Mouse (Mus musculus): Measurements from ENCODE around the gene Rbl1.
"Not testable (repeated sequence)": the region's sequence is repeated elsewhere in the genome, so short reads cannot be mapped to it uniquely, and the experiment has no call there.

Gene Rbl1

DNA sequence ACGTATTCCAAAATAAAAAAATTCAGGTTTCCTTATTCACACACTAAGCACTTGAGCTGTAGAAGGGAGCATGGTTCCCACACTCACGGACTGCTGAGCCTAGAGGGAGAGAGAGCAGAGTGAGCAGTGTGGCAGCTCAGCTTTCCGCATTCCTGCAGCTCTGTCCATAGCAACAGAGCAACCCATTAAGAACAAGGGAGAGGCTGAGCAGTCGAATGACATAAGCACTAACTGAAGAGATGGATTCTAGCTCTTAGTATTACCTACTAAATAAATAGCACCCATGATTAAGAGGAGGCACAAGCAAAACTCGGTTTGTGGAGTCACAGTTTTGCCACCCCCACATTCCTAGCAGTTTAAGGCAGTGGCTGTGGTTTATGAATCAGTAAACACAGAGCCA, 34.2 kb downstream of the Rbl1 start:
- no peak for DNase-seq

DNA sequence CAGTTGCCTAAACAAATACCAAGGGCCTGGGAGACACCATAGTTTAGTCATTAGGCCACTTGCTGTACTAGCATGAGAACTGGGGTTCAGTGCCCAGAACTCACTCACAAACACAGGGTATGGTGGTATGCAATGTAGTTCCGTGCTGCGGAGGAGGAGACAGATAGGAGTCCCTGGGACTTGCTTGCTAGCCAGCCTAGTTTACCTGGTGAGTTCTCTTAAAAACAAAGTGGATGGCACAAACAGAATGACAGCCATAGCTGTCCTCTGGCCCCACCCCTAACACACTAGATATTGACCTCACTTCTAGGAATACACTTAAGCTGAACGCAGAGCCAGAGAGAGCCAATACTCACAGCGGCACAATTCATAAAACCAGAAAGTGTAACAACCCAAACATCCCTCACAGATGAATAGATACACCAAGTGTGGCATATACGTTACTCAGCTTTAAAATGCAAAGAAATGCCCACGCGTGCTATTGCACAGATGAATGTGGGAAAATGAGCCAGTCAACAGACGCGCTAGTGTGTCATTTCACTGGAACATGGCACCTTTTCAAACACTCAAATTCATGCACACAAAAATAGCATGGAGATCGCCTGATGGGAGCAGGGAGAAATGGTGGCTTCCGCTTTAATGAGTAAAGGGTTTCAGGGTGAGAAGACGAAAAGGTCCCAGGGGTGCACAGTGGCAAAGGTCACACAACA, 37.8 kb downstream of the Rbl1 start:
- no peak for DNase-seq

DNA sequence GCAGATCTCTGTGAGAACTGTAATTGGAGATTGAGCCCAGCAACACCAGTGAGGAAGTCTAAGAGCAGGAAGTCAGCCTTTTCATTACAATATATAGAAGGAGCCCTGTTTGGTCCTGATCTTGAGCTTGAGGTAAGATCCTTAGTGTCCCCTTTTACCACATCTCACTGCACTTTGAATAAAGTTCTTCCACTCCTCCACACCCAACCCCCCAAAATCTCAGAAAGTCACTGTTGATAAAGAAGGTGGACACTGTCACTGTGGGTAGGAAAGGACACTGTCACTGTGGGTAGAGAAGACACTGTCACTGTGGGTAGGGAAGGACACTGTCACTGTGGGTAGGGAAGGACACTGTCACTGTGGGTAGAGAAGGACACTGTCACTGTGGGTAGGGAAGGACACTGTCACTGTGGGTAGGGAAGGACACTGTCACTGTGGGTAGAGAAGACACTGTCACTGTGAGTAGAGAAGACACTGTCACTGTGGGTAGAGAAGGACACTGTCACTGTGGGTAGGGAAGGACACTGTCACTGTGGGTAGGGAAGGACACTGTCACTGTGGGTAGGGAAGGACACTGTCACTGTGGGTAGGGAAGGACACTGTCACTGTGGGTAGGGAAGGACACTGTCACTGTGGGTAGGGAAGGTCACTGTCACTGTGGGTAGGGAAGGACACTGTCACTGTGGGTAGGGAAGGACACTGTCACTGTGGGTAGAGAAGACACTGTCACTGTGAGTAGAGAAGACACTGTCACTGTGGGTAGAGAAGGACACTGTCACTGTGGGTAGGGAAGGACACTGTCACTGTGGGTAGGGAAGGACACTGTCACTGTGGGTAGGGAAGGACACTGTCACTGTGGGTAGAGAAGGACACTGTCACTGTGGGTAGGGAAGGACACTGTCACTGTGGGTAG, 38.8 kb downstream of the Rbl1 start:
- DNase-seq = not testable (repeated sequence)

DNA sequence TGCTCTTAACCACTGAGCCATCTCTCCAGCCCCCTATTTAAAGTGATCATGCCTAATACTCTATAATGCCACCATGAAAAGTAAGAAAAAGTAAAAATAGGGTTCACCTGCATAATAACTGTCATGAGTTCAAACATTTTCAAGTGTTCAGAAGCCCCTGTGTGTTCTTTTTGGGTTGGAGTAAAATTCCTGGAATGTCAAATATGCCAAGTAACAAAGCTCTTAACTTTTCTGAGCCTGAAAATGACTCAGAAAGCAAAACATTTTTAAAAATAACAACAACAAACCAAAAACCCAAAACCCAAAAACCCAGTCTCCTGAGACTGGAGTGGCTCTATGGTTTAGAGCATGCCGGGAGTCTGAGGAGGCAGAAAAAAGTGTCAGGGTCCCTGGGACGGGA, 40.2 kb downstream of the Rbl1 start:
- no peak for DNase-seq

DNA sequence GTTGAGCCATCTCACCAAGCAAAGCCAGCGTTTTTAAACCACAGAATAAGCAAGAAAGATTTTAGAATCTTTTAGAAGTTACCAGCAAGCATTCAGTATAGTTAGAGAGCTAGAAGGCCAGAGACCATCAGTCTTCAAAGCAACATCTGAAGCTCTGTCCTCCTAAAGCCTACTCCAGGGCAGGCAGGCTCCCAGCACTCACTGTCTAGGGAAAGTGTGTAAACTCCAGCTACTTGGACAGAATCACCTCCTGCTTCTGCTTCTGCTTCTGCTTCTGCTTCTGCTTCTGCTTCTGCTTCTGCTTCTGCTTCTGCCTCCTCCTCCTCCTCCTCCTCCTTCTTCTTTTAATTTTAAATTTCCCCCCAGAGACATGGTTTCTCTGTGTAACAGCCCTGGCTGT, 48.3 kb downstream of the Rbl1 start:
- no peak for DNase-seq

DNA sequence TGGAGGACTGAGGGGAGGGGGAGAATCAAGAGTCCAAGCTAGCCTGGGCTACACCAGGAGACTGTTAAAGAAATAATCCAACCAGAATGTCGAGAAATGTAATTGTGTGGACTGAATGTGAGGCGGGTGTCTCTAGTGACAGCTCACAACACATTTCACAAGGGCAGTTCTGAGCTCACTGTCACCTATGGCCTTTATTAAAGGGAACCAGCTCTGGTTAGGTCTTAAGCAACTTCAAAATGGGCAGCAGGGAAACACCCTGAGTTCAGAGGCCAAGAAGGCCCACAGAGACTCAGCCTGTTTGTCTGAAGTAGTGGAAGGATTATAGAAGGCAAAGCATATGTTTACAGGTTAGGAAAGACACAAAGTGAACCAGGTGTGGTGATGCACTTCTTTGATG, 51.1 kb downstream of the Rbl1 start:
- no peak for DNase-seq

DNA sequence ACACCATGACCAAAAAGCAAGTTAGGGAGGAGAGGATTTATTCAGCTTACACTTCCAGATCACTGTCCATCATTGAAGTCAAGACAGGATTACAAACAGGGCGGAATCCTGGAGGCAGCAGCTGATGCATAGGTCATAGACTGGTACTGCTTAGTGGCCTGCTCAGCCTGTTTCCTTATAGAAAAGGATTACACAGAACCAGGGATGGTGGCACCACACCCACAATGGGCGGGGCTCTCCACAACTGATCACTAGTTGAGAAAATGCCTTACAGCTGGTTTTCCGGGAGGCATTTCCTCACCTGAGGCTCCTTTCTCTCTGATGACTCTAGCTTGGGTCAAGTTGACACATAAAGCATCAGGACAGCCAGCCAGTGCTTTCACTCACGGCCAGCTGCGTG, 55.9 kb downstream of the Rbl1 start:
- DNase-seq = no peak

DNA sequence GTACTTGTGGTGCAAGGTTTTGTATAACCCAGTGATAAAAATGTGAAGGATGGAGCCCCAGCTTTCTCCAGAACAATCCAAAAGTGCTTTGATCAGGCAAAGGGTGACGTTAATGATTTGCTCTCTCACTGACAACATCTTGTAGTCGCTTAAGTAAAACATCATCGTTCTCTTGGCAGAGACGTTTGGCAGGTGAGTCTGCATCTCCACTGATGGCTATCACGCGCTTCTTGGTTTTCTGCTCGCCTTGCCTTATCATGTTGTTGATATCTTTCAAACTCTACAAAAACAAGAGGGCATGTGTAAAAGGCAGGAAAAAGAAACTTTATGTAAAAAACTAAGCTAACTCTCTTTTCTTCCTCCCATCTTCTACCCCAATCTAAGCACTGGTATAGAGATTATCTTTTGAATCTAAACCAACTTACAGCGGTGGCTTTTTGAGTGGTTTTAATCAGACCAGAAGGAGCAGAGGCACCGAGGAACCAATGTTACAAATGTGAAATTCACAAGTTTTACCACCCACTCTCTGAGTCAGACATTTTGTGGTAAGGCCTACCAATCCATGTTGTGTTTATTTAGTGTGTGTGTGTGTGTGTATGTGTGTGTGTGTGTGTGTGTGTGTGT, 56.8 kb downstream of the Rbl1 start:
- DNase-seq = no peak

DNA sequence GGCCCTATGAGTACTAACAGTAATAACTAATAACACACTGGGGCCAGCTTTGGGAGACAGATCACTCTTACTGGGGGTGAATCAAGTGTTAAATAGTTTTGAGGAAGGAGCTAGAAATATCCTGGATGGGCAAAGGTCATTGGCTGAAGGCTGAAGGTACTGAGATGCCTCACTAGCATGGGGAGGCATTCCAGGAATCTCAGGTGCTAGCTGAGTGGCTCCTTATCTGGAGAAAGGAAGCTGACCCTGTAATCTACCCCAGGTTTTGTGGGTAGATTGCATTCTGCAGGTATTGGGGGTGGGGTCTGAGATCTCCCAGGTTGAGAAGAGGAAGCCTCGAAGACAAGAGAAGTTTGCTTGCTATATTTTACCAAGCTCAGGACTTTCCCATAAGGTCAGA, 59.2 kb downstream of the Rbl1 start:
- DNase-seq = no peak

DNA sequence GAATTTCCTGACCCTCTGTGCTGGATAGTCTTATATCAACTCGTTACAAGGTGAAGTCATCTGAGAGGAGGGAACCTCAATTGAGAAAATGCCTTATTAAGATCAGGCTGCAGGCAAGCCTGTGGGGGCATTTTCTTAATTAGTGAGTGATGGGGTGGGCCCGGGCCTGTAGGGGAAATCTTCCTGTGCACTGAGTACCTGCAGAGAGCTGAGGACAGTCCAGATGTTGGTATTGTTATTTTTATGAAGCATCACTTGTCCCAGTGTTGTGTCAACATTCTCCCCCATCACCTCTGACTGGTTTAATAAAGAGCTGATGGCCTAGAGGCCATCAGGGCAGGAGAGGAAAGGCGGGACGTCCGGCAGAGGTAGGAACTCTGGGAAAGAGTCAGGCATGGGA, 60.2 kb downstream of the Rbl1 start:
- no peak for DNase-seq

DNA sequence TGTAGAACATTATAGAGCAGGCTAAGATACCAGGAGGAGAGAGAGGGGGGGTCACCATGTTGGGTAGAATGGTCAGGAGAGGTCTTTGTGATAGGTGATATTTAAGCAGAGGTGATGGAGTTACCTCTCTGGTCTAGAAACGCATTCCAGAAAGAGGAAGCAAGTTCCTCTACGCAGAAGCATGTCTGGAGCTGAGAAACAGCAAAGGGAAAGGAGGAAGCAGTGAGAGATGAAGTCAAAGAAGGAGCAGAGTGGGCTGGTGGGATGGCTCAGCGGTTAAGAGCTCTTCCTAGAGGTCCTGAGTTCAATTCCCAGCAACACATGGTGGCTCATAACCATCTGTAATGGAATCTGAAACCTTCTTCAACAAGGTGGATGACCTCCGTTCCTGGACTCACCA, 62.4 kb downstream of the Rbl1 start:
- no peak for DNase-seq

DNA sequence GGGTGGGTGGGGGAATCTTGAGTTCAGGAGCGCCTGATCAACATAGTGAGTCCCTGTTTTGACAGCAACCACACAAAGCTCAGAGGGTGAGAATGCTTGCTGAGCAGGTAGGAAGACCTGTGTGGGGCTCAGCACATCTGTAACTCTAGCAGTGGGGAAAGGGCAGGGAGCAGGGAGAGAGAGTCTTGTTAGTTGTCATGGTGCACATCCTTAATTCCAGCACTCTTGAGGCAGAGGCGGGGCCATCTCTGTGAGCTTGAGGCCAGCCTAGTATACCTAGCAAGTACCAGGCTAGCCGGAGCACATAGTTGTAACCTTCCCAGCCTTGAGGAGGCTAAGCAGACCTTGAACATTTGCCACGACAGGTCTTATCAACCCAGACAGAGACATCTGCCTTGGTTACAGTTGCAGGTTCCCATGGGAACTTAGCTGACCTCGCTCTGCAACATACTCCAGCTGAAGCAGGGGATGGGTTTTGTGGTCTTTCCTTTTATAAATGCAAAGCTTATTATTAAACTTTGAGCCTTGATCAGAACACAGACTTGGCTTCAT, 65.0 kb downstream of the Rbl1 start:
- DNase-seq = no peak

DNA sequence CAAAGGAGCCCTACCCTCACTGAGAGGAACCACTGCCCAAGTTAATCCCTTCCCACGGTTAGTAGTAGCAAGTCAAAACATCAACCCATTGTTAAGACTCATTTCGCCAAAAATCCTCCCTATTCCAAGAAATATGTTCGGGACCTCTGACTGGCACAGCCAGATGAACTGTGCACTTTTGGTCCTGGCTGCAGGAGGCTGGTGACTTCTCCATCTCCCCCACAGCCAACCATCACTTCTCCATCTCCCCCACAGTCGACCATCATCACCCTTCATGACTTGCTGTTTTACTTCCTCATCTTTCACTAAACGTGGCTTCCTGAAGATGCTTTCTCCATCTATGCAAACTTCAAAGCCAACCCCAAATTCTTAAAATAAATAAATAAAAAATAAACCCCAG, 65.5 kb downstream of the Rbl1 start:
- no peak for DNase-seq

DNA sequence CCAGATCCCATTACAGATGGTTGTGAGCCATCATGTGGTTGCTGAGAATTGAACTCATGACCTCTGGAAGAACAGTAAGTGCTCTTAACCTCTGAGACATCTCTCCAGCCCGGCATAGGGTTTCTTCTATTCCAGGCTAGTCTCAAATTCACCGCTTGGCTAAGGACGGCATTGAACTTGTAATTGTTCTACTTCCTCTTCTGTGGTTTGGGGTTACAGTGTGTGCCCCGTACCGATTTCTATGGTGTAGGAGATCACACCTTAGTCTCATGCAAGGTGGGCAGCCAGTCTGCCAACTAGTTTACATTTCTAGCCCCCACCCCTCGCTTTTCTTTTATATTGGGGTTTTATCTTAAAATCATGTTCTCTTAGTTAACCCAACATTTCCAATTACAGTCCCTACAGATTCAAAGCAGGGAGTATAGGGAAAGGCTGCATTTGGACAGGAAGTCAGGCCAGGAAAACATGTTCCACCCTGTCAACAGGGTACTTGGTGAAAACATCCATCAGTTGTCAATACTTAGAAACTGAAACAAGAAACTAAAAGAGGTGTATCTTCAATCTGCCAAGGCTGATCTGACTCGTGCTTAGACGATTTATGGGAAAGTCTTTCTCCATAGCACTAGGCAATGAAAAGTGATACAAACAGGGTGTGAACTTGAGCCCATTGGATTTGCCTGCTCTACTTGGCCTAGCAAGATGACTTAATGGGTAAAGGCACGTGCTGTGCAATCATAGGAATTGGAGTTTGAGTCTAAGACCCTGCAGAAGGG, 66.2 kb downstream of the Rbl1 start:
- DNase-seq = no peak

DNA sequence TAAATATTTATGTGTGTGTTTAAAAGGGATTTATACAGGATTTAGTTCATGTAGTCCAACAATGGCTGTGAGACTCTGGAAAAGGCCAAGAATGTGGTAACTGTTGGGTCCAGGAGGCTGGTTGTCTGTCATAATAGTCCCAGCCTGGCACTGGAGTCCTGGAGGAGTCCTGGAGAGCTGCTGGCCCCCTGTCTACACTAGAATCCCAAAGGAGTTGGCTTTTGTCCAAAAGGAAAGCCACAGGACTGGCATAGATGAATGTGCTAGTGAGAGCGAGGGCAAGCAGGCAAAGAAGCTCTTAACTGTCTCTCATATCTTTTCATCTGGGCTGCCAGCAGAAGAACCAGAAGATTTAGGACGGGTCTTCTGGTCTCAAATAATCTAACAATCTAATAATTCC, 67.7 kb downstream of the Rbl1 start:
- no peak for DNase-seq

DNA sequence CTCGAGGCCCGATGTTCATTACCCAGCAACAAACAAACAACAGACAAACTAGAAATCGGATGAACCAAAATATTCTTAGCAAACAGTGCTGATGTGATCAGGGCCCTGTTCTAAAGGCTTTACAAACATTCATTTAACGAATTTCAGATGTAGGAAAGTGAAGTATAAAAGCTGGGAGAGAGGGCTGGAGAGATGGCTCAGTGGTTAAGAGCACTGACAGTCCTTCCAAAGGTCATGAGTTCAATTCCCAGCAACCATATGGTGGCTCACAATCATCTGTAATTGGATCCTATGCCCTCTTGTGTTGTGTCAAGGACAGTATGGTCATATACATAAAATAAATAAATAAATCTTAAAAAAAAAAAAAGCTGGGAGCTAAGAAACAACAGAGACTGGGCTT, 68.2 kb downstream of the Rbl1 start:
- DNase-seq = no peak

DNA sequence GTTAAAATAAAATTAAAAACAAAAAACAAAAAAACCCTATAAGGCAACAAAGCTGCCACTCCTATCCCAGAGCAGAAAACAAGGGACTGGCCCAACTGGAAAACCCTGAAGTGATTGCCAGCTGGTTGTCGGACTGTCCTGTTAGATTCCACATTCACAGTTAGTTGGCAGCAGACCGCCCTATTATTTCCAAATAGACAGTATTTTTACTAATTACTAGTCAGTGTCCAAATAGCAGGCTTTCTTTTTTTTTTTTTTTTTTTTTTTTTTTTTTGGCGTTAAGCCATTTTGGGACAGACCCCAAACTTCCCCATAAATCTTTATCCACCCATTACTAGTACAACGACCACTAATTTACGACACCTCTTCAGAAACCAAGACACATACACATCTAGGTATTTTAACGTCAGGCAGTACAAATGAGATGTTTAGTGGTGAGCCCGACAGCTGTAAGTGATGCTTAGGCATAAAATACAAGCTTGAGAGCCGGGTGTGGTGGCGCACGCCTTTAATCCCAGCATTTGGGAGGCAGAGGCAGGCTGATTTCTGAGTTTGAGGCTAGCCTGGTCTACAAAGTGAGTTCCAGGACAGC, 68.7 kb downstream of the Rbl1 start:
- no peak for DNase-seq

DNA sequence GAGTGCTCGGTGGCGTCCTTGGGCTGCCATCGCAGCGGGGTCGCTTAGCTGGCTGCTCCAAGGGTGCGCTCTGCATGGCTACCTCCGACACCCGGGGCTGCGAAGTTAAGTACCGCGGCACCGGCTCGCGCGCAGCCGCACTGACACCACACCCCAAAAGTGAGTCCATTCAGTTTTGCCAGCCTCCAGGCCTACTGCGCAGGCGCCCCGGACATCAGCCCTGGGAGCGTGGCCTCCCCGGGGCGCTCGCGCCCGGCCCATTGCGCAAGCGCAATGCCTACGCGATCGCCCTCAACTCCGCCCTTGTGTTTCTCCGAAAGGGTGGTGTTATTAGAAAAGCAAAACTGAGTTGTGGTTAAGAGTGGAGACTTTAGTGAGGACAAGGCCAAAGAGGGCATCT, 69.3 kb downstream of the Rbl1 start, which contains the start of gene Samhd1:
Samhd1 (minus strand) TSS at position 252 of the 400 bp plus-strand sequence.
- peak; percentile 96 for DNase-seq

DNA sequence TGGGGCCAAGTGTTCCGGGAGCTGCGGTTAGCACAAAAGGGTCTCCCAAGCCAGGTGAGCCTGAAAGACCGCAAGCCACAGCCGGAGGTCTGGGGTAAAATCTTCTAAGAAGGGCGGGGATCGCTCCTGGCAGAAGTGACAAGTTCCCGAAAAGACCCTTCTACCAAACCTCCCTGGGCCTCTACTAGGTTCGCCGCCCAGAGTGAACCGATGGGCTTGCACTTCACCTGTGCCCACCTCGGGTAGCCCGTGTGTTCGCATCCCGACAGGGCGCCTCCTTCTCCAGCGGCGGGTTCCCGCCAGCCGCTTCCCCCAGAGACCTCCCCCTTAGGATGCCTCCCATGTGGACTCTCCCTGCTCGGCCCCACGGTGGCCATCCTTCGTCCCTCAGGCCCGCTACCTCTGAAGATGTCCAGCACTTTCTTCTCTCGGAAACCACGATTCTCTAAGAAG, 69.8 kb downstream of the Rbl1 start:
- no peak for DNase-seq

DNA sequence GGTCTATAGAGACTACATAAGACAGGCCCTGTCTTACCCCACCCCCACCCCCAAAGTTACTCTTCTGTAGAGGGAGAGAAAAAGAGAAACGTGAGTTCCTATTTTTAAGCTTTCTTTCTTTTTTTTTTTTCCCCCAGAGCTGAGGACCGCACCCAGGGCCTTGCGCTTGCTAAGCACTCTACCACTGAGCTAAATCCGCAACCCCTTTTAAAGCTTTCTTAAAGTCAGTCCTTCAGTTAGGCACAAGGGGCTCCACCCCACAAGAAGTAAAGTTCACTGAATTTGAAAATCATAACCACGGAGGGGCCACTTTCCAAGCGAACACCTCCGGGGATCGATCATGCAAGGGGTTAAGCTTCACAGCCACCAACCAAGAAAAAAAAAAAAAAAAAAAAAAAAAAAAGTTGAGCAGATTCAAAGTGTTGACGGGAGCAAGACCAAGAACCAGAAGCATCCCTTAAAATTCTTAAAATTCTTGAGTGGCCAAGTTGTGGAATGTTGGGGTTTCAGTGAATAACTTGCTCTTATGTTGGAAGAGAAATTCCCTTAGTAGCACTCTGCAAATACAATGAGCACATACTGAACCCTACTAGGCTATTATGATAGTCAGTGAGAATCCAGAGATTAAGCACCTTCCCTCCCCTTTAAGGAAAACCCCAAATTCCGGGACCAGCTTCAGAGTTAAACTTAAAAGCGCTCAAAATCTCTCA, 70.4 kb downstream of the Rbl1 start:
- no peak for DNase-seq

DNA sequence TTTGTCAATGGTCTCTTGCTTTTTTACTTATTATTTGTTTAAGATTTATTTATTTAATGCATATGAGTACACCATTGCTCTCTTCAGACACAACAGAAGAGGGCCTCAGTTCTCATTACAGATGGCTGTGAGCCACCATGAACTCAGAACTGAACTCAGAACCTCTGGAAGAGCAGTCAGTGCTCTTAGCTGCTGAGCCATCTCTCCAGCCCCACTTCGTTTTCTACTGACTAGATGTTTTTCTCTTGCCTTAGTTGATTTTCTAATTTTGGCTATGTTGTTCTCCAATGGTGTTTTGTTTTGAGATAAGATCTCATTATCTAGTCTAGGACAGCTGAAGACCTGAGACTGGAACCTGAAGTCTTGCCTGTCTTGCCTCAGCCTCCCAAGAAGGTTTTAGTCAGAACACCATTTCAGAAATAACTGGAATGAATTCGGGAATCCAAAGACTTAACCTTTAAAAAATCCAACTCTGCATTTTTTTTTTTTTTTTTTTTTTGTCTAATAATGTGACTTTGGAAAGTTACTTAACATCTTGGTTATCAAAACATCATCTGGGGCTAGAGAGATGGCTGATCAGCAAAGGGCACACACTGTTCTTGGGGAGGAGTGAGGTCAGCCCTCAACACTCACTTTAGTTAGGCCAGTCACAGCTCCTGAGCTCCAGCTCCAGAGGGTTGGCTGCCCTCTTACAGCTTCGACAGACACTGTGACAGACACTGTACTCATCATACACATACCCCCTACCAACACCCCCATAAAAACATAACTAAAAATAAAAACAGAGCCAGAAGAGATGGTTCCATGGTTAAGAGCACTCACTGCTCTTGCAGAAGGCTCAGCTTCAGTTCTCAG, 71.4 kb downstream of the Rbl1 start:
- no peak for DNase-seq

Data from kidney, adult 9 months (tissue).